Mouse (Mus musculus): ENCODE results near the gene Ccdc92.

Gene Ccdc92

GRCm38 (mm10) chr5:124862013-124862866 lies at the start of gene Ccdc92, which contains the start of gene Zfp664:
Gene Ccdc92 (minus strand): TSS chr5:124862424.
Gene Zfp664 (plus strand): TSS chr5:124862691.
- peak; percentile 100 for DNase-seq

GRCm38 (mm10) chr5:124908860-124909259 lies 46.6 kb upstream of the Ccdc92 start:
- DNase-seq: peak; percentile 87

- peak; percentile 82 for DNase-seq
Measured at GRCm38 (mm10) chr5:124906890-124907289, 44.7 kb upstream of the Ccdc92 start.

GRCm38 (mm10) chr5:124903852-124904251 lies 41.6 kb upstream of the Ccdc92 start:
- DNase-seq: no peak

- DNase-seq: no peak
Measured at GRCm38 (mm10) chr5:124902195-124902594, 40.0 kb upstream of the Ccdc92 start.

- no peak for DNase-seq
Measured at GRCm38 (mm10) chr5:124901675-124902074, 39.5 kb upstream of the Ccdc92 start.

GRCm38 (mm10) chr5:124900738-124901490 lies 38.7 kb upstream of the Ccdc92 start:
- DNase-seq: no peak

GRCm38 (mm10) chr5:124899945-124900631 lies 37.9 kb upstream of the Ccdc92 start:
- peak; percentile 91 for DNase-seq

GRCm38 (mm10) chr5:124896135-124896534 lies 33.9 kb upstream of the Ccdc92 start:
- no peak for DNase-seq

- no peak for DNase-seq
Measured at GRCm38 (mm10) chr5:124891921-124892370, 29.7 kb upstream of the Ccdc92 start.

GRCm38 (mm10) chr5:124888661-124889060 lies 26.4 kb upstream of the Ccdc92 start:
- DNase-seq: no peak

- no peak for DNase-seq
Measured at GRCm38 (mm10) chr5:124883877-124884276, 21.7 kb upstream of the Ccdc92 start.

GRCm38 (mm10) chr5:124879801-124880200 lies 17.6 kb upstream of the Ccdc92 start:
- no peak for DNase-seq

GRCm38 (mm10) chr5:124879251-124879650 lies 17.0 kb upstream of the Ccdc92 start:
- DNase-seq: no peak

GRCm38 (mm10) chr5:124873890-124874601 lies 11.8 kb upstream of the Ccdc92 start:
- DNase-seq: no peak

GRCm38 (mm10) chr5:124873096-124873495 lies 10.9 kb upstream of the Ccdc92 start:
- DNase-seq: no peak

GRCm38 (mm10) chr5:124872033-124872432 lies 9.8 kb upstream of the Ccdc92 start:
- no peak for DNase-seq

- DNase-seq: peak; percentile 77
Measured at GRCm38 (mm10) chr5:124868981-124869380, 6.8 kb upstream of the Ccdc92 start.

- DNase-seq: peak; percentile 53
Measured at GRCm38 (mm10) chr5:124862871-124863741, 882 bp upstream of the Ccdc92 start.

GRCm38 (mm10) chr5:124861463-124861862 lies 761 bp downstream of the Ccdc92 start:
- peak; percentile 52 for DNase-seq

- DNase-seq: peak; percentile 21
Measured at GRCm38 (mm10) chr5:124860013-124860412, 2.2 kb downstream of the Ccdc92 start.

All from thymus, postnatal 14 days (tissue).